Mouse (Mus musculus) MEL (cell line): ENCODE data around the gene Zfand3. TPM values are rescaled to one million over a fixed set of nuclear protein-coding genes. Genes with fewer than 3 reads are reported as not detected.

ENCODE experiments used
- DNase-seq: peaks from one replicate; pipeline ENCODE4 v3.0.0; 2011; ENCODE audit warnings: low read depth, low spot score
- H3K27ac ChIP-seq: 2 replicates; pipeline ENCODE4 v1.5.1; 2012; ENCODE audit warnings: low read depth, mild to moderate bottlenecking, control low read depth, low read length, moderate library complexity; ENCODE audit not compliant: control insufficient read depth
- H3K27me3 ChIP-seq, 2 experiments: fragments of 150-350 bp in 1 of 2; sonication (generic) in 1 of 2; 2 replicates each; pipeline ENCODE4 v1.6.1; 2012; ENCODE audit warnings: low read length in 2 of 2, mild to moderate bottlenecking in 2 of 2, improper control_type of control experiment in 1 of 2, moderate library complexity in 1 of 2; ENCODE audit not compliant: insufficient read depth in 2 of 2, control insufficient read depth in 1 of 2
- H3K36me3 ChIP-seq, 2 experiments: 2 replicates each; pipeline ENCODE4 v1.6.1; 2012 to 2014; ENCODE audit warnings: low read length in 2 of 2, improper control_type of control experiment in 1 of 2, inconsistent platforms in 1 of 2, mild to moderate bottlenecking in 1 of 2; ENCODE audit not compliant: insufficient read depth in 2 of 2, control insufficient read depth in 1 of 2
- H3K4me1 ChIP-seq, 2 experiments: fragments of 150-350 bp in 1 of 2; sonication (generic) in 1 of 2; 2 replicates each; pipeline ENCODE4 v1.6.1; 2012; ENCODE audit warnings: low read length in 2 of 2, improper control_type of control experiment in 1 of 2, mild to moderate bottlenecking in 1 of 2; ENCODE audit not compliant: insufficient read depth in 2 of 2, control insufficient read depth in 1 of 2
- H3K4me3 ChIP-seq, 2 experiments: fragments of 150-350 bp in 1 of 2; sonication (generic) in 1 of 2; 2 replicates each; pipeline ENCODE4 v1.5.1; 2012; ENCODE audit warnings: low read depth in 2 of 2, low read length in 2 of 2, mild to moderate bottlenecking in 2 of 2, moderate library complexity in 2 of 2, control low read depth in 1 of 2, improper control_type of control experiment in 1 of 2; ENCODE audit not compliant: control insufficient read depth in 1 of 2, insufficient read depth in 1 of 2
- H3K79me2 ChIP-seq: 2 replicates; pipeline ENCODE4 v1.6.1; 2012; ENCODE audit warnings: mild to moderate bottlenecking, low read length, moderate library complexity; ENCODE audit not compliant: control insufficient read depth, poor library complexity, insufficient read depth
- H3K9ac ChIP-seq: 2 replicates; pipeline ENCODE4 v1.6.1; 2012; ENCODE audit warnings: low read depth, mild to moderate bottlenecking, control low read depth, low read length, moderate library complexity; ENCODE audit not compliant: control insufficient read depth, poor library complexity, severe bottlenecking
- H3K9me3 ChIP-seq: fragments of 150-350 bp; sonication (generic); replicated peaks from 2 replicates; pipeline ENCODE4 v1.6.1; 2012; ENCODE audit warnings: mild to moderate bottlenecking, low read length, improper control_type of control experiment, moderate library complexity; ENCODE audit not compliant: insufficient read depth
- CHD2 ChIP-seq: IDR thresholded peaks from 2 replicates; pipeline ENCODE4 v1.6.1; 2011; ENCODE audit warnings: low read length, improper control_type of control experiment
- E2F4 ChIP-seq: IDR thresholded peaks from 2 replicates; pipeline ENCODE4 v1.6.1; 2011; ENCODE audit warnings: low read depth, low read length, improper control_type of control experiment, borderline replicate concordance
- EP300 ChIP-seq, 2 experiments: IDR thresholded peaks; 2 replicates each; pipeline ENCODE4 v1.6.1; 2011; ENCODE audit warnings: improper control_type of control experiment in 2 of 2, low read length in 2 of 2, low read depth in 1 of 2, mild to moderate bottlenecking in 1 of 2
- ETS1 ChIP-seq: IDR thresholded peaks from 2 replicates; pipeline ENCODE4 v1.6.1; 2012; ENCODE audit warnings: low read depth, mild to moderate bottlenecking, inconsistent platforms, low read length, improper control_type of control experiment, moderate library complexity
- GATA1 ChIP-seq: IDR thresholded peaks from 2 replicates; pipeline ENCODE4 v1.6.1; 2011; ENCODE audit warnings: low read depth, low read length, improper control_type of control experiment
- KAT2A ChIP-seq: conservative IDR thresholded peaks from 2 replicates; pipeline ENCODE4 v1.6.1; 2012; ENCODE audit warnings: low read depth, low read length, improper control_type of control experiment, inconsistent platforms
- MYB ChIP-seq: IDR thresholded peaks from 2 replicates; pipeline ENCODE4 v1.6.1; 2011; ENCODE audit warnings: mild to moderate bottlenecking, low read depth, low read length, improper control_type of control experiment
- NRF1 ChIP-seq: IDR thresholded peaks from 2 replicates; pipeline ENCODE4 v1.6.1; 2014; ENCODE audit warnings: low read depth, mild to moderate bottlenecking, inconsistent platforms, low read length, improper control_type of control experiment, moderate library complexity; ENCODE audit not compliant: poor library complexity, insufficient read depth, severe bottlenecking
- POLR2A ChIP-seq, 2 experiments: IDR thresholded peaks; 2 replicates each; pipeline ENCODE4 v1.6.1; 2011 to 2012; ENCODE audit warnings: low read length in 2 of 2, mild to moderate bottlenecking in 2 of 2, control low read depth in 1 of 2, improper control_type of control experiment in 1 of 2, low read depth in 1 of 2, moderate library complexity in 1 of 2; ENCODE audit not compliant: control insufficient read depth in 1 of 2, insufficient read depth in 1 of 2, poor library complexity in 1 of 2
- RCOR1 ChIP-seq: IDR thresholded peaks from 2 replicates; pipeline ENCODE4 v1.6.1; 2012; ENCODE audit warnings: low read depth, mild to moderate bottlenecking, inconsistent platforms, low read length, improper control_type of control experiment
- SMC3 ChIP-seq: IDR thresholded peaks from 2 replicates; pipeline ENCODE4 v1.6.1; 2011; ENCODE audit warnings: low read depth, low read length, improper control_type of control experiment
- TAL1 ChIP-seq: IDR thresholded peaks from 2 replicates; pipeline ENCODE4 v1.6.1; 2012; ENCODE audit warnings: mild to moderate bottlenecking, inconsistent platforms, low read length, moderate library complexity, mixed read lengths
- TCF12 ChIP-seq: IDR thresholded peaks from 2 replicates; pipeline ENCODE4 v1.6.1; 2014; ENCODE audit warnings: low read depth, mild to moderate bottlenecking, inconsistent platforms, low read length, improper control_type of control experiment, moderate library complexity
- UBTF ChIP-seq: IDR thresholded peaks from 2 replicates; pipeline ENCODE4 v1.6.1; 2012; ENCODE audit warnings: low read depth, mild to moderate bottlenecking, inconsistent platforms, low read length, improper control_type of control experiment, moderate library complexity, borderline replicate concordance; ENCODE audit not compliant: insufficient read depth
- USF2 ChIP-seq, 2 experiments: IDR thresholded peaks; 2 replicates each; pipeline ENCODE4 v1.6.1; 2011 to 2012; ENCODE audit warnings: improper control_type of control experiment in 2 of 2, low read length in 2 of 2, borderline replicate concordance in 1 of 2, inconsistent platforms in 1 of 2, low read depth in 1 of 2, mild to moderate bottlenecking in 1 of 2; ENCODE audit not compliant: insufficient read depth in 1 of 2
- ZNF384 ChIP-seq: IDR thresholded peaks from 2 replicates; pipeline ENCODE4 v1.6.1; 2012; ENCODE audit warnings: low read depth, mild to moderate bottlenecking, inconsistent platforms, low read length, improper control_type of control experiment
- polyA plus RNA-seq, 2 experiments: library from polyadenylated mRNA; stranded (reverse) in 1 of 2; unstranded in 1 of 2; fragments of >175 nt in 1 of 2; fragments of >200 nt in 1 of 2; gene quantifications; 2 replicates each; pipeline versions ENCODE4 v1.2.1 to v1.2.4; 2012; ENCODE audit warnings: low replicate concordance in 2 of 2, low read depth in 1 of 2; ENCODE audit not compliant: insufficient read length in 2 of 2, insufficient read depth in 1 of 2, missing spikeins in 1 of 2
- total RNA-seq: library from RNA; depleted of rRNA; stranded (reverse); fragments of 300-350 nt; gene quantifications from 2 replicates; pipeline ENCODE4 v1.2.3, GENCODE M21; 2012

Zfand3 gene
- total and polyA plus RNA-seq, 3 experiments = 28.3 to 48.8 TPM; not detected in 1

GRCm38 (mm10) chr17:30112080-30112479 is 107.5 kb downstream of the Zfand3 start:
- Histone ChIP-seq H3K4me1 (peaks cover 7 to 8% of the 10 kb centered on the region in 2 experiments), H3K36me3 (peaks cover 0 to 16% of the 10 kb centered on the region in 2 experiments; a peak in 2 of 4 replicates), H3K9ac (no peak overlapping the region), H3K79me2 (no peaks in the 10 kb centered on the region), H3K4me3 (no peak overlapping the region), H3K27me3 (no peaks in the 10 kb centered on the region), H3K9me3 (no peaks in the 10 kb centered on the region), H3K27ac (no peak overlapping the region)
- DNase-seq = no peak
- TF ChIP-seq TCF12 = no peak
- no peak for TF ChIP-seq UBTF

GRCm38 (mm10) chr17:30112555-30113305 is 108.2 kb downstream of the Zfand3 start:
- H3K36me3 ChIP-seq = peaks cover 0 to 16% of the 10 kb centered on the region in 2 experiments; a peak in 2 of 4 replicates
- H3K27me3 ChIP-seq = no peaks in the 10 kb centered on the region
- H3K4me3 ChIP-seq = no peak overlapping the region
- DNase-seq = peak; percentile 62
- no peaks in the 10 kb centered on the region for H3K79me2 ChIP-seq
- no peak; the same call in 1 of the 2 replicates for TF ChIP-seq SMC3
- TF ChIP-seq TAL1 = peak; percentile 47
- no peak for TF ChIP-seq USF2 (IDR thresholded peaks at IDR 0.05; ENCODE audit: borderline replicate concordance in 1 of 2, insufficient read depth in 1 of 2, low read depth in 1 of 2, low read length in 2 of 2)
- TF ChIP-seq EP300 (IDR thresholded peaks at IDR 0.05; ENCODE audit: low read depth in 1 of 2, low read length in 2 of 2) = peak; percentile 32 to 62
- no peak for TF ChIP-seq NRF1
- TF ChIP-seq TCF12 = peak; percentile 37; the same call in 1 of the 2 replicates
- 0 out of 2 replicates have a peak, but pooled peaks have one; percentile 32 for TF ChIP-seq ETS1
- TF ChIP-seq GATA1 = peak; percentile 58; the same call in 1 of the 2 replicates
- no peak for TF ChIP-seq MYB
- no peak for TF ChIP-seq E2F4
- no peak for TF ChIP-seq POLR2A (IDR thresholded peaks at IDR 0.05; ENCODE audit: control insufficient read depth in 1 of 2, insufficient read depth in 1 of 2, low read depth in 1 of 2, low read length in 2 of 2, poor library complexity in 1 of 2)
- TF ChIP-seq RCOR1 = 0 out of 2 replicates have a peak, but pooled peaks have one; percentile 32
- TF ChIP-seq KAT2A = no peak
- peak; percentile 92 for TF ChIP-seq ZNF384
- TF ChIP-seq CHD2 = no peak
- 0 out of 2 replicates have a peak overlapping the region, but pooled peaks have one; percentile 9 for H3K27ac ChIP-seq
- H3K9me3 ChIP-seq = no peaks in the 10 kb centered on the region
- H3K9ac ChIP-seq = no peak overlapping the region
- peaks cover 7 to 8% of the 10 kb centered on the region in 2 experiments for H3K4me1 ChIP-seq
